Mouse (Mus musculus) heart, embryonic 11.5 days (tissue): Measurements from ENCODE around the gene Trex1. TPM values are rescaled to one million over a fixed set of nuclear protein-coding genes. Genes with fewer than 3 reads are reported as not detected.

Experiments
- ATAC-seq: fragments of 200-750 bp; cut with Nextera tagmentation; replicated peaks from 2 replicates; pipeline ENCODE4 v1.8.0; 2017; ENCODE audit warnings: moderate library complexity; ENCODE audit not compliant: insufficient number of reproducible peaks, low FRiP score, low TSS enrichment
- H3K27ac ChIP-seq: fragments of 300-500 bp; sonication (generic); 2 replicates; pipeline ENCODE4 v1.5.1; 2014; ENCODE audit warnings: mild to moderate bottlenecking, low read depth, low read length
- H3K27me3 ChIP-seq: fragments of 300-500 bp; sonication (generic); 2 replicates; pipeline ENCODE4 v1.6.1; 2014; ENCODE audit warnings: mild to moderate bottlenecking, low read length, mixed read lengths; ENCODE audit not compliant: control insufficient read depth, insufficient read depth
- H3K36me3 ChIP-seq: fragments of 300-500 bp; sonication (generic); 2 replicates; pipeline ENCODE4 v1.6.1; 2014; ENCODE audit warnings: mild to moderate bottlenecking, low read length, moderate library complexity, mixed read lengths; ENCODE audit not compliant: control insufficient read depth, insufficient read depth
- H3K4me1 ChIP-seq: fragments of 300-500 bp; sonication (generic); 2 replicates; pipeline ENCODE4 v1.6.1; 2014; ENCODE audit warnings: low read length; ENCODE audit not compliant: control insufficient read depth, insufficient read depth
- H3K4me2 ChIP-seq: fragments of 300-500 bp; sonication (generic); 2 replicates; pipeline ENCODE4 v1.6.1; 2014; ENCODE audit warnings: mild to moderate bottlenecking, moderate library complexity
- H3K4me3 ChIP-seq: fragments of 300-500 bp; sonication (generic); 2 replicates; pipeline ENCODE4 v1.5.1; 2014; ENCODE audit warnings: low read depth, low read length
- H3K9ac ChIP-seq: fragments of 300-500 bp; sonication (generic); 2 replicates; pipeline ENCODE4 v1.6.1; 2014; ENCODE audit warnings: mild to moderate bottlenecking, low read depth, low read length, moderate library complexity
- H3K9me3 ChIP-seq: fragments of 300-500 bp; sonication (generic); replicated peaks from 2 replicates; pipeline ENCODE4 v1.6.1; 2016; ENCODE audit warnings: low read length; ENCODE audit not compliant: control insufficient read depth
- WGBS: fragments of 180-500 bp; shearing (Covaris S2); extraction: QIAGEN DNeasy Blood & Tissue Kit; methylation state at CpG from one replicate; pipeline ENCODE4 v1.1.7; 2014; ENCODE audit not compliant: insufficient replicate concordance; 5-methylcytosine and 5-hydroxymethylcytosine counted together
- polyA plus RNA-seq: library from polyadenylated mRNA; unstranded; fragments of >200 nt; fragmentation: Nextera tagmentation; extraction: Ambion mirVana; gene quantifications from 2 replicates; pipeline ENCODE4 v1.2.1, GENCODE M21; 2014

The Trex1 gene
- polyA plus RNA-seq, 1 experiment from 2014 or later, result 5.7 TPM

- WGBS, result 83% methylated on average over 17 of the region's 17 CpGs
- Histone ChIP-seq H3K36me3 (no peaks in the 10 kb centered on the region), H3K27ac (no peak overlapping the region), H3K4me2 (no peak overlapping the region), H3K9ac (no peak overlapping the region), H3K4me1 (no peaks in the 10 kb centered on the region), H3K4me3 (no peak overlapping the region), H3K9me3 (no peaks in the 10 kb centered on the region), H3K27me3 (no peaks in the 10 kb centered on the region)
- ATAC-seq, result no peak
These were observed 36.5 kb downstream of the Trex1 start for GRCm38 (mm10) chr9:109022866-109023685.

GRCm38 (mm10) chr9:109021428-109021827, 38.1 kb downstream of the Trex1 start:
- Histone ChIP-seq H3K27ac (no peak overlapping the region), H3K9me3 (no peaks in the 10 kb centered on the region), H3K36me3 (no peaks in the 10 kb centered on the region), H3K9ac (no peak overlapping the region), H3K4me2 (no peak overlapping the region), H3K27me3 (no peaks in the 10 kb centered on the region), H3K4me3 (no peak overlapping the region), H3K4me1 (no peaks in the 10 kb centered on the region; the same call in 1 of the 2 replicates)
- no peak for ATAC-seq
- WGBS, result 77% methylated on average over 4 of the region's 4 CpGs

GRCm38 (mm10) chr9:109016973-109017604, 42.4 kb downstream of the Trex1 start:
- H3K36me3 ChIP-seq, result no peaks in the 10 kb centered on the region
- H3K9me3 ChIP-seq, result no peaks in the 10 kb centered on the region
- H3K4me2 ChIP-seq, result no peak overlapping the region; the same call in 1 of the 2 replicates
- no peak overlapping the region for H3K4me3 ChIP-seq
- H3K4me1 ChIP-seq, result peaks cover 6% of the 10 kb centered on the region
- WGBS, result 34% methylated on average over 11 of the region's 11 CpGs
- H3K27me3 ChIP-seq, result no peaks in the 10 kb centered on the region
- H3K27ac ChIP-seq, result no peak overlapping the region
- no peak overlapping the region for H3K9ac ChIP-seq
- ATAC-seq, result no peak

GRCm38 (mm10) chr9:109015397-109015796, 44.1 kb downstream of the Trex1 start:
- WGBS, result 45% methylated on average over 8 of the region's 8 CpGs
- peaks cover 6% of the 10 kb centered on the region for H3K4me1 ChIP-seq
- H3K27ac ChIP-seq, result no peak overlapping the region
- H3K4me2 ChIP-seq, result no peak overlapping the region
- H3K36me3 ChIP-seq, result no peaks in the 10 kb centered on the region
- no peak for ATAC-seq
- H3K4me3 ChIP-seq, result no peak overlapping the region
- no peak overlapping the region for H3K9ac ChIP-seq
- no peaks in the 10 kb centered on the region for H3K9me3 ChIP-seq
- H3K27me3 ChIP-seq, result no peaks in the 10 kb centered on the region

GRCm38 (mm10) chr9:109010316-109010690, 49.2 kb downstream of the Trex1 start:
- 69% methylated on average over 14 of the region's 14 CpGs for WGBS
- no peak for ATAC-seq

GRCm38 (mm10) chr9:109009636-109010315, 49.8 kb downstream of the Trex1 start:
- Histone ChIP-seq H3K9me3 (no peaks in the 10 kb centered on the region), H3K4me2 (peak overlapping the region; percentile 40), H3K9ac (peak overlapping the region; percentile 46; the same call in 1 of the 2 replicates), H3K4me3 (no peak overlapping the region), H3K27ac (0 out of 2 replicates have a peak overlapping the region, but pooled peaks have one; percentile 10), H3K27me3 (no peaks in the 10 kb centered on the region), H3K36me3 (no peaks in the 10 kb centered on the region), H3K4me1 (peaks cover 24% of the 10 kb centered on the region)
- ATAC-seq, result peak; percentile 37; the same call in 1 of the 2 replicates
- 36% methylated on average over 17 of the region's 17 CpGs for WGBS

More at GRCm38 (mm10) chr9:109010316-109010690, 49.2 kb downstream of the Trex1 start:
- no peak overlapping the region for H3K4me3 ChIP-seq
- peak overlapping the region; percentile 40; the same call in 1 of the 2 replicates for H3K4me2 ChIP-seq
- no peaks in the 10 kb centered on the region for H3K9me3 ChIP-seq
- no peaks in the 10 kb centered on the region for H3K36me3 ChIP-seq
- H3K9ac ChIP-seq, result peak overlapping the region; percentile 46; the same call in 1 of the 2 replicates
- no peak overlapping the region for H3K27ac ChIP-seq
- peaks cover 26% of the 10 kb centered on the region for H3K4me1 ChIP-seq
- H3K27me3 ChIP-seq, result no peaks in the 10 kb centered on the region

GRCm38 (mm10) chr9:109008994-109009635, 50.4 kb downstream of the Trex1 start:
- 64% methylated on average over 9 of the region's 10 CpGs for WGBS
- Histone ChIP-seq H3K4me3 (no peak overlapping the region), H3K36me3 (no peaks in the 10 kb centered on the region), H3K9me3 (no peaks in the 10 kb centered on the region), H3K4me2 (no peak overlapping the region), H3K9ac (0 out of 2 replicates have a peak overlapping the region, but pooled peaks have one; percentile 16), H3K4me1 (peaks cover 24% of the 10 kb centered on the region), H3K27me3 (no peaks in the 10 kb centered on the region), H3K27ac (no peak overlapping the region)
- 0 out of 2 replicates have a peak, but pooled peaks have one; percentile 5 for ATAC-seq

- Histone ChIP-seq H3K27me3 (no peaks in the 10 kb centered on the region), H3K4me3 (no peak overlapping the region), H3K9me3 (no peaks in the 10 kb centered on the region), H3K27ac (no peak overlapping the region), H3K9ac (no peak overlapping the region), H3K4me2 (no peak overlapping the region), H3K36me3 (no peaks in the 10 kb centered on the region), H3K4me1 (peaks cover 24% of the 10 kb centered on the region)
- ATAC-seq, result no peak
- 75% methylated on average over 9 of the region's 9 CpGs for WGBS
These were observed 51.5 kb downstream of the Trex1 start for GRCm38 (mm10) chr9:109008081-109008480.
